Mouse (Mus musculus): ENCODE measurements around the gene C3ar1. TPM values are rescaled to one million over a fixed set of nuclear protein-coding genes. Genes with fewer than 3 reads are reported as not detected.

The C3ar1 gene
- total RNA-seq, 2 experiments from 2014 or later = 0.87 TPM

DNA sequence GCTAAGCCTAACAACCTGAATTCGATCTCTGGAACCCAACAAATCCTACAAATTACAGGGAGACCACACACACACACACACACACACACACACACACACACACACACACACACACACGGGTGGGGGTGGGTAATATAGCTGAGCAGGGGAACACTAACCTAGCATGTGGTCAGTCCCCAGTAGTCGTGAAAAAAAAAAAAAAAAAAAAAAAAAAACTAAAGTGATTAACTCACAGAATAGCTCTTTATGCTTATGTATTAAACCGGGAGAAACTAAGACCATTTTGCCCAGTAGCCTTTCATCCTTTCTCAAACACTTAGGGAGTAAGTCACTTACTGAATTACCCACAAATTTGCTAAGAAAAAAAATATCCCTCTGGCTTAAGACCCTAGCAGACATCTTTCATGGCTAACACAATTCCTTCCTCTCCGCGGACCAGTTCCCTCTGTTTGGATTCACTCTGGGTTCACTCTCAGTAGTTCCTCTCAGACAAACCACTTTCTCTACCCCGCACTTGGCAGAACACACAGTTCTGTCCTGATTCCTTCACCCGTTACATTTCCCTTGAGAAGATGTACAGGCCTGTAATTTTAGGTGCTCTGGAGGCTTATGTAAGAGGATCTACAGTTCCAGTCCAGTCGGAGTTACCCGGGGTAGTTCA lies 55.2 kb downstream of the C3ar1 start:
- DNase-seq (ENCODE audit: low spot score in 2 of 2) = peak in 1 of 2 experiments; percentile 27

Small RNA genes lying within 50 kb of the gene (microRNA-seq; reads per million reads assigned to microRNA genes)
- 0.67 to 2.0 reads per million in 2 experiments for gene Mir7231

Other genes starting within 250 kb of the C3ar1 start
- not detected for gene Gdf3, start 246.1 kb downstream of the C3ar1 start, total RNA-seq (2021)
- gene Dppa3, start 229.8 kb downstream of the C3ar1 start, total RNA-seq (2021) = not detected
- gene Nanog, start 148.7 kb downstream of the C3ar1 start, total RNA-seq (2021) = not detected
- gene Slc2a3, start 54.5 kb downstream of the C3ar1 start, total RNA-seq (2021) = 100 to 1,000 TPM in 1 of 2 experiments, 10 to 100 TPM in 1; 99.1 to 117 TPM
- 10 to 100 TPM; 24.3 to 27.8 TPM for gene Foxj2, start 36.2 kb downstream of the C3ar1 start, total RNA-seq (2021)
- 100 to 1,000 TPM; 144 to 170 TPM for gene Necap1, start 18.3 kb upstream of the C3ar1 start, total RNA-seq (2021)
- under 1 TPM; 0.46 to 0.56 TPM for gene Clec4a1, start 65.7 kb upstream of the C3ar1 start, total RNA-seq (2021)
- under 1 TPM; 0.73 to 0.85 TPM for gene Clec4a3, start 96.4 kb upstream of the C3ar1 start, total RNA-seq (2021)
- gene Clec4a4, start 134.2 kb upstream of the C3ar1 start, total RNA-seq (2021) = not detected
- not detected for gene Clec4b1, start 193.8 kb upstream of the C3ar1 start, total RNA-seq (2021)